Mouse (Mus musculus) kidney, postnatal 4 days (tissue): Measurements from ENCODE around the gene Dip2b.
"Not testable (repeated sequence)": the region's sequence is repeated elsewhere in the genome, so short reads cannot be mapped to it uniquely, and the experiment has no call there.

Experiments
- DNase-seq, 2 experiments: peaks; one replicate each; pipeline ENCODE4 v3.0.0; 2021; ENCODE audit warnings: mixed read lengths in 2 of 2

Gene Dip2b

DNA sequence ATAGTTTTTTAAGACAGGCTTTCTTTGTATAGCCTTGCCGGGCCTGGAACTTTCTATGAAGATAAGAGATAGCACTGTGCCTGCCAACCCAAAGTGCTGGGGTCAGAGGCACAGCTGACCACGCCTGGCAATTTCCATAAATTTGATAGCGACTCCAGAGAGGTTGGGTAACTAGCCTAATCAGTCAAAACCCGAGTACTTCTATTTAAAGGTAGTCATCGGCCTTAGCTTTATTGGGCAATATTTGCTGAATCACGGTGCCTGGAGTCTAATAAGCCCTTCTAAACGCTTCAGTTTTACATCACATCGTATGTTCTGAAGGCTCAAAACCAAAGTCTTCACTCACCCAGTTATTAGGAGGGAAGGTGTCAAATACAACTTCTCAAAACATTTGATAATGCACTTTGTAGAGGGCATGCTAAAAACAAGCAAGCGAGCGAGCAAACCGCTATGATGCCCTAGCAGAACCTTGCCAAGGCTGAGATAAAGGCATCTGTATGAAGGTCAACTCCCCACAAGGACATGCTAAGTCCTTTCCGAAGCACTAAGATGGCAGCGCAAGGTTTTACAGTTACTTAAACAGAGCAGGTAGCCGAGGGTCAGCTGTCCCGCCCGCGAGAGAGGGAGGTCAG lies 188.7 kb downstream of the Dip2b start:
- DNase-seq = peak in 1 of 2 experiments; percentile 40

DNA sequence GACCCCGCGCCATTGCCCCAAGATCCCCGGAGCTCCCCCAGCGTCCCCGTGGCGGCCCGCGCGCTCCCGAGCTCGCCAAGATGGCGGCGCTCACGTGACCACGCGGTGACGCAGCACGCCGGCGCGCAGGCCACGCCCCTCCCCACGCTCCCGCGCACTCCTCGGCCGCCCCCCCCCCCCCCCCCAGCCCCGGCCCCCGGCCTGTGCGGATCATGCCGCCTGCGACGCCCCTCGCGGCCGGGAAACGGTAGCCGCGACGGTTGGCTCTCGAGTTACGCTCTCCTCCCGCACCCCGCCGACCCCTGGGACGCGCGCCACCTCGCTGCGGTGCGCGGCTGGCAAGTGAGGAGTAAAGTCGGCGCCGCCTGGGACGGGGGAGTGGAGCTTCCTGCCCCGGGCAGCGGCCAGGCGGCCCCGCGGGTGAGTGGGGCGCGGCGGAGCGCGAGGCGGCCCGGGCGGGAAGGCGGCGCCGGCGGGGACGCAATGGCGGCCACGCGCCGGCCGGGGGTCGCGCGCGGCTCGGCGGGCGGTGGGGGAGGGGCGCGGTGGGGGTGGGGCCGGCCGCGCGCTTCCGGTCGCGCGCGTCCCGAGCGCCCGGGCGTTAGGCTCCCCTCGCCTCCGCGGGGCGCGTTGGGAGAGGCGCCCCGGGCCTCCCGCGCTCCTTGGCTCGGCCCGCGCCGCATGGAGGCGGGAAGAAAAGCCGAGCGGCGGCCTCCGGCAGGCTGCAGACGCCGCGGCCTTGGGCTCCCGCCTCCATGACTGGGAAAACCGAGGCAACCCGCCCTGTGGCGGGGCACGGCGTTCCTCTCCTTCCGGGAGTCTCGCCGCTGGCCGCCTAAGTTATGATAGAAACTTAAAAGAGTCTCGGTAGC lies 189.4 kb downstream of the Dip2b start, which contains the start of gene Atf1:
TSS of gene Atf1 (plus strand) at position 157 of the 872 bp plus-strand sequence.
- peak; percentile 95 to 97 for DNase-seq

DNA sequence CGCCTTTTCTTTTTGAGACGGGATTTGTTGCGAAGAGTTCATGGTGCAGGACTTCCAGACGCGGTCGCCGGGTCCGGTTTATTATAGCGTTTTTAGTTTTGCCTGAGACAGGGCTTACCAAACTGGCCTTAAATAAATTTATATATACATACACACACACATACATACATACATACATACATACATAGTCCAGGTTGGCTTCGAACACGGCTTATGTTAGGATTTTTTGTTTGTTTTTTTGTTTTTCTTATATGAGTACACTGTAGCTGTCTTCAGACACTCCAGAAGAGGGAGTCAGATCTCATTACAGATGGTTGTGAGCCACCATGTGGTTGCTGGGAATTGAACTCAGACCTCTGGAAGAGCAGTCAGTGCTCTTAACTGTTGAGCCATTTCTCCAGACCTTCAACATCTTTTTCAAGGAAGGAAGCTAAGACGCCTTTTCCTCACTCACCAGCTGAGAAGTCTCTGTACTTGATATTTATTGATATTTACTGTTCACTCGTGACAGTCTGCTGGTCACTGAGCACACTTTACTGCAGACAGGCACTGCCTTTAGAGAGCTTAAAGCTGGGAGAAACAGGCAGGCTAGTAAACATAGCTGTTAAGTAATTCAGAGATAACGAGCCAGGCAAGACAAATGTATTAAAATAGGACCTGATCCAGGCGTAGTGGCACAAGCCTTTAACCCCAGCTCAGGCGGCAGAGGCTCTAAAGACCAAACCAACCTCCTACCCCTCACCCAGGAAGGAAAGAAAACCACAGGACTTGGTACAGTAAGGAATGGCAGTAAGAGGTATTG lies 190.3 kb downstream of the Dip2b start:
- DNase-seq = peak in 1 of 2 experiments; percentile 13

DNA sequence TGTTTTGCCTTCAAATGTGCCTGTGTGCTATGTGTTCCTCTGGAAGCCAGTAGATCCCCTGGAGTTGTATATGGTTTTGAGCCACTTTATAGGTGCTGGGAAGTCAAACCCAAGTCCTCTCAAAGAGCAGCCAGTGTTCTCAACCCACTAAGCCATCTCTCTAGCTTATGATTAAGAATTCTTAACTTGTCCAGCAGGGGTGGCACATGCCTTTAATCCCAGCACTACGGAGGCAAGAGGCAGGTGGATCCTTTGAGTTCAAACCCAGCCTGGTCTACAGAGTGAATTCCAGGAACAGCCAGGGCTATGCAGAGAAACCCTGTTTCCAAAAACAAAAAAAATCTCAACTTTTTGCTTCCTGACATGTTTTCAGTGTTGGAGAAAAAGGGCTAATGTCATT lies 192.2 kb downstream of the Dip2b start:
- peak in 1 of 2 experiments; percentile 8 for DNase-seq

DNA sequence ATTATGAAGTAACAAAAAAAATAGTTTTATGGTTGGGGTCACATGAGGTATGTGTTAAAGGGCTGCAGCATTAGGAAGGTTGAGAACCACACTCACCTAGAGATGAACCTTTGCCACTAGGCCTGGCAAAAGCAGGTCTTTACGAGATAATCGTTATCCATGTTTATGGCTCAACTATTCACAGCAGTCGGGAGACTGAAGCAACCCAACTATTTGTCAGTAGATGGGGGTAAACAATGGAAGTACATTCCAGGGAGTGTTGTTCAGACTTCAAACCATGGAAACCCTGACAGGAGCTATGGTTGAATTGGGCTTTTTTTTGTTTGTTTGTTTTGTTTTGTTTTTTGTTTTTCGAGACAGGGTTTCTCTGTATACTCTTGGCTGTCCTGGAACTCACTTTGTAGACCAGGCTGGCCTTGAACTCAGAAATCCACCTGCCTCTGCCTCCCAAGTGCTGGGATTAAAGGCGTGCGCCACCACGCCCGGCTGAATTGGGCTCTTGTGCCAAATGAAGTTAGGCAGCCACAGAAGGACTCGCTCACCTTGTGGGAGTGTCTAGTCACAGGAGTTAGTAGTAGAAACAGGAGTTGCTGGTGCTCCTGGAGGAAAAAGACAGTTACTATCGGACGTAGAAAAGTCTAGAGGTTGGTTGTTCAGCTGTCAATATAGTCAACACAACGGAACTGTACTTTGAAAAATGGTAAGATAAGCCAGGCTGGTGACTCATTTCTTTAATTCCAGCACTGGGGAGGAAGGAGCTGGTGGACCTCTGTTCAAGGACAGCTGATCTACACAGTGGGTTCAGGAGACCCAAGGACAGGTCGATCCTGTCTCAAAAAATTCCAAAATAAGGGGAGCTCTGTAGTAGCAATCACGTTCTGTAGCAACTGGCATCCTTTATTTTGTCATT lies 193.4 kb downstream of the Dip2b start:
- no peak for DNase-seq

DNA sequence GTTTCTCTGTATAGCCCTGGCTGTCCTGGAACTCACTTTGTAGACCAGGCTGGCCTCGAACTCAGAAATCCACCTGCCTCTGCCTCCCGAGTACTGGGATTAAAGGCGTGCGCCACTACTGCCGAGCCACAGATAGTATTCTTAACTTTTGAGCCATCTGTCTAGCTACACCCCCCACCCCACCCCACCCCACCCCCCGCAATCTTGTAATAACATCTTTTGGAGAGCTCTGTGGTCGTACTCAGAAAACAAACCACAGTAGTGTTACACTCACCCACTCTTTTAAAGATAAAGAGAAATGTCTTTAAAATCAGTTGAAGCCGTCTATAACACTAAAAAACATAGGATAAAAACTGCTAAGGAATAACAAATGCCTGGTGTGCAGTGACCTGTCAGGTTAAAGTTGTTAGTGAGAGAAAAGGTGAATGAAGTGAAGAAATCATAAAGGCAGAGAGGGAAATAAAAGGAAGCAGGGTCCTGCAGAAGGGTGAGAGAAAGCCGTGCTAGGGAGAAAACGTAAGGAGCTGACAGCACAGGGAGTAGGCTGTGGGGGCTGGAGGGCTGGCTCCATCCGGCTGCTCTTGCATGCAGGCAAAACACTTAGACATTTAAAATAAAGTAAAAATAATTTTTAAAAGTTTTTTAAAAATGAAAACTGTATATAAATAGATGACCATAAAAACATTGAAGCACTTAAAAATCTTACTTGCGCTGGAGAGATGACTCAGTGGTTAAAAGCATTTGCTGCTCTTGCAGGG lies 196.9 kb downstream of the Dip2b start:
- no peak for DNase-seq

DNA sequence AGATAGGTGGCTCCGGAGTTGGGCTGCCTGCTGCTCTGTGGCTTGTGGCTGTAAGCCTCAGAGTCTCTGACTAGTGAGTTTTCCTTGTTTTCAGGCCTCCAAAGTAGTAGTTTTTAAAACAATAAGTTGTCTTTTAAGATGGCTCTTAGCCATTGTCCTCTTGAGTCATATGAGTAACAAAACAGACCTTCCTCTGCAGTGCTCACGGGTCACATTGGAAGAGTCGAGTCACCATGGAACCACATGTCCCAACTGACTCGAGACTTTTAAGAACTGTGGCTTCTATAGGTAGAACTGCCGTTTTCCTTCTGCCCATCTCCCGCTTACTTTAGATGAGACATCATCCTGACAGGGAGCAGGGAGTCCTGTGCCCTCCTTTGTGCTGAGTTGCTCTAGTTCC lies 198.5 kb downstream of the Dip2b start:
- no peak for DNase-seq

DNA sequence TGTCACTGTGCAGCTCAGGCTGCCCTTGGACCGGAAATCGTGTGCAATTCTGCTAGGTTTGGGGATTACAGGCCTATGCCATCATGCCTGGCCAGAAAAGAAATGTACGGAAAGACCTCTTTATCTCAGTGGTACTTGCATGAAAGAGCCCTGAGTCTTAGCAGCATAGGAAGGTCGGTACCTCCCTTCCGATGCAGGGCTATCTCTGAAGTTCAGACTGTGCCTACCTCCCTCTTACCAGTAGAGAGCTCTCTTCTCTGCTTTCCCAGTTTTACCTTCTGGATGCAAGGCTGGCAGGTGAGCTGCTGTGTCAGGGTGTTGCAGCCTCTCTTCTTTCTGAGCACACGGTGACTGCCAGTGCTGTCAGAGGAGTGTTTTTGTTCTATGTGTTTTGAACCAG lies 203.3 kb downstream of the Dip2b start:
- no peak for DNase-seq

DNA sequence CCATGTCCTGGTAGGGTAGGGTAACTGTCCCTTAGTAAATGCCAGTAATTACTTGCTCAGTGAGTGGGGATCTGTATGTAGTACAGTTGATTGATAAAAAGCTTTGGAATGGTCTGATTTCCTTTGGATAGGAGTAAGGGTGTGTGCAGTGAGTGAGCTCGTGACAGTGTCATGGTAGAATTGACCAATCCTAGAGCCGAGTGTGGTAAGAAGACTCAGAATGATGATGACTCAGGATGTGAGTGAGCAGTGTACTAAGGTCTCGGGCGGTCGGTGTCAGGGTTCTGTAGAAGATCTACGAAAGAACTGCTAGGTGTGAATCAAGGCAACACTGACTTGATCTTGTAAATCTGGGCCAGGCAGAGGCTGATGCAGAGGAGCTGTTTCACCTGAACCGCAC lies 207.5 kb downstream of the Dip2b start:
- no peak for DNase-seq

DNA sequence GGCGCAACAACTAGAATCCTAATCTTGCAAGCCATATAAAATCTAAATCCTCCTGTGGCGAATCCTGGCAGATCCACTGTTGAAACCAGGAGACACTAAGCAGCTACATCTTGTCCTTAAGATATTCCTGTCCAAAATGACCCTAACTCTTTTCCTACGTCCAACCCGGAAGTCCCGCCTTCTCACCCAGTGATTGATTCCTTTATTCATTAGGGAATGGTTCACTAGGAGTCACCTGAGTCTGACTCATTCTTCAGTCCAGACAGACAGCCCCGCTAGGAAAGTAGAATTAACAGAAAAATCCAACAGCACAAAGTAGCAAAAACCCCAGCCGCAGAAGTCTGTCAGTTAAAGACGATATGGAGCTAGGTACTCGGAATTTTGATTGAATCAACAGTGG lies 208.8 kb downstream of the Dip2b start:
- DNase-seq = no peak

DNA sequence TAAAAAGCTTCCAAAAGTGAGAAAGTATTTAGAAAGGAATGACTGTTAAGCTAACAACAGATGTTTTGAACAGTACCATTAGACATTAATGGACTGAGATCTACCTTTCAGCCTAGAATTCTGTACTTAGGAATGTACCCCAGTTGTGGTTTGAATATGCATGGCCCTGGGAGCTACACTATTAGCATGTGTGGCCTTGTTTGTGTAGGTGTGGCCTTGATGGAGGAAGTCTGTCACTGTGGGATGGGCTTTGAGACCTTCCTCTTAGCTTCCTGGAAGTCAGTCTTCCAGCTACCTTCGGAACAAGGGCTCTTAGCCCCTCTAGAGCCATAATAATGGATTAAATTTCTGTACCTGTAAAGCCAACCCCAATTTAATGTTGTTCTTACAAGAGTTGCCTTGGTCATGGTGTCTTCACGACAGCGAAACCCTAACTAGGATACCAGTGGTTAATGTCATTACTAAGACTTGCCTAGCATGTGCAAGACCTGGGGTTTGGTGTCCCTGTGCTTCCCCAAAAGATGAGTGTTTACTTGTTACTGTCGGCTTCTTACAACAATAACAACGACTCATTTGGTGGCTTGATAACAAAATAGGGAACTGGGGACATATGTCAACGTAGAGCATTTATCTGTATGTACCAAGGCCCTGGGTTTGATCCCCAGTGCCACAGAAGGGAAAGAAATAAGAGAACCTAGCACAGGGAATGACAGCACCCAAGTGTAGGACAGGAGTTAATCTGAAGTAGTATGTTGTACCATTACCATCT lies 210.4 kb downstream of the Dip2b start:
- no peak for DNase-seq

DNA sequence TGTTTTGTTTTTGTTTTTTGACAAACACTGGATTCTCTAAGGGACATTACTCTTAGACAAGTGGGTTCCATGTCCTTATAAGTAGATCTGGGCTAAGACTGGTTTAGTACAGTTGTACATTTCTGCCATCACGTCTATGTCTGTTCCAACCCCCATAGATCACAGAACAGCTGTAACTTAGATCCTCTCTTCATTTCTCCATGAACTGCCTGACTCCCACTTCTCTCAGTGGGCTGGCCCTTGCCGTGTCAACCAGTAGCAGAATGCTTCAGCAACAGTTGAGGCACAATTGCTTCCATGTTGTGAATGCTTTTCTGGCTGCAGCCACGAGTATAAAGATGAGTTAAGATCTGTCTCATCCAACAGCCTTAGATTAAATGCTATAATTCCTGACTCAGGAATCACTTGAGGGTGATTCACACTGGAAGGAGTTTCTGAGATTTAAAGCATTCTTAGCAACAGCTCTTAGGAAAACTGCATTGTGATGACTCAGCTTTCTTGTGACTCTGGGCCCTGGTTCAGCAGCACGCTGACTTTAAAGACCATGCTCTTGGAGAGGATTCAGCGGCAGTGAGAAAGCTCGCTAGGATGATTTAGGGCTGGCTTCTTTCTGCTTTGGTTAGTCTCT lies 212.8 kb downstream of the Dip2b start:
- DNase-seq = peak in 1 of 2 experiments; percentile 31

DNA sequence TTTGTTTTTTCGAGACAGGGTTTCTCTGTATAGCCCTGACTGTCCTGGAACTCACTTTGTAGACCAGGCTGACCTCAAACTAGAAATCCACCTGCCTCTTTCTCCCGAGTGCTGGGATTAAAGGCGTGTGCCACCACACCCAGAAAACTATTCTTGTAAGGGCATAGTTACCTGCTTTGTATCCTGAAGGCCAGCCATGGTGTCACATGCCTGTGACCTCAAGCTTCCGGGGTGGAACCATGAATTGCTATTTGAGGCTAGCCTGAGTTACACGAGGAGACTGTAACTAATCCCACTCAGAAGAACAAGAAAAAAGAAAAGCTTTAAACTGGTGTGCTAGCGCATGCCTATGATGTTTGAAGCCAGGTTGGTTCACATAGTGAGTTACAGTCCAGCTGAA lies 217.9 kb downstream of the Dip2b start:
- no peak for DNase-seq

DNA sequence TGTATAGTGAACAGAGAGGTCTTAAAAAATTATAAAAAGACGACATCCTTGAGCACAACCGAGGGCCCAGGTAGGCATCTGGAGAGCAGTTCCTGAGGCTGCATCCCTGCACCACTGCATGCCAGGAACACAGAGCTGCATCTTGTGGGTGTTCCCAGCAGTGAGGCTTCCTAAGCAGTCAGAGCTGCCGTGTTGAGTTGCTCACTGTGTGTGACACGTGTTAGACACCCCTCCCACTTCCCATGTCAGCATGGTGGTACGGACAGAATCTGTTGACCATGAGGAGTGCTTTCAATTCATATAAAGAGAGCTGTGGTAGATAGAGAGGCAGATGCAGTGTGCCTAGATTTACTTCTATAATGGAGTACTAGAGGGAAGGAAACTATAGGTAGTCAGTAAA lies 218.8 kb downstream of the Dip2b start:
- no peak for DNase-seq

DNA sequence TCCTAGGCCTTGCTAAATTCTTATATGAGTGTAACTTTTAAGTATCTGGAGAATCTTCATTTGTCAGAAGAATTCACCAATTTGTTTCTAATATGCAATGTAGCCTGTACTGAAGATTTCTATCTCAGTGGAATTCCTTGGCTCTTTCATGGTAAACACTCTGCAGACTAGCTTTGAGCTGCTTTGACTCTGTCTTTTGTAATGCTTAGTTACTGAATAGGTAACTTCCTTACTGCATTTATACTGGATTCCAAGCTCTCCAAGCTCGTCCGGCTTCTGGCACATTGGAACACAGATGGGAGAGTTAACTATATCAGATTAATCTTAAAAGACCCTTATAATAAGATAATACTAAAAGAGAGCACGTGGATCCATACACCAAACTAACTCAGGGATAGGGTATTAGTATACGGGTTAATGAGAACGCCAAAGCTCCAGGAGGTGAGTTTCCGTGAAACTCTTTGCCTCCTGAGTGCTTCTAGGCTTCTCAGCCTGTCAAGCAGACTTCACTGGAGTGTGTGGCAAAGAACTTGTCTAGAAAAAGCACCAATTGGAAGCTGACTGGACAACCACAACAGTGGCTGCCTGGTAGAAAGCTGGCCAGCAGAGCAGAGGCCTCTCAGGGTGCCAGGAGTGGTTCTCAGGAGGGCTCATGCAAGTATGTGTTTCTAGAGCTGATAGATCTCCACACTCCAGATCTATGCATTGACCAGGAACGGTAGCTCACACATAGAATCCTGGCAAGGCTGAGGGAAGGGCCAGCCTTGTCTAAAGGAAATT lies 220.4 kb downstream of the Dip2b start:
- DNase-seq = no peak

DNA sequence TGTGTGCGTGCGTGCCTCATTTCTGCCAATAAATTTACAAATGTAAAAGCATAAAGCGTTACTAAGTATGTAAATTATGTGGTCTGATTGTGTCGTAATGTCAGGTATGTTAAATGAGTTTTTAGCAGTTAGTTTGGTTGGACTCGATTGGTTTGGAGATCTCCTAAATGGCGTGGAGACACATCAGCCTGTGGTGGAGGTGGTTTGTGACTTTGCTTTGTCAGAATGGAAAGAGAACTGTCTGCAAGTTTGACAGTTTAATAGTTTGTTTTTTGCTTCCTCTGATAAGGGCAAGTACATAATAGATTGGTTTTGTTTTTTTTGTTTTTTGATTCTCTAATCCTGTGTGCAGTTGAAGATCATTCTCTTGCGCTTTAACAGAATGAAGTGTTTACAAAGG lies 221.9 kb downstream of the Dip2b start:
- DNase-seq = not testable (repeated sequence)

DNA sequence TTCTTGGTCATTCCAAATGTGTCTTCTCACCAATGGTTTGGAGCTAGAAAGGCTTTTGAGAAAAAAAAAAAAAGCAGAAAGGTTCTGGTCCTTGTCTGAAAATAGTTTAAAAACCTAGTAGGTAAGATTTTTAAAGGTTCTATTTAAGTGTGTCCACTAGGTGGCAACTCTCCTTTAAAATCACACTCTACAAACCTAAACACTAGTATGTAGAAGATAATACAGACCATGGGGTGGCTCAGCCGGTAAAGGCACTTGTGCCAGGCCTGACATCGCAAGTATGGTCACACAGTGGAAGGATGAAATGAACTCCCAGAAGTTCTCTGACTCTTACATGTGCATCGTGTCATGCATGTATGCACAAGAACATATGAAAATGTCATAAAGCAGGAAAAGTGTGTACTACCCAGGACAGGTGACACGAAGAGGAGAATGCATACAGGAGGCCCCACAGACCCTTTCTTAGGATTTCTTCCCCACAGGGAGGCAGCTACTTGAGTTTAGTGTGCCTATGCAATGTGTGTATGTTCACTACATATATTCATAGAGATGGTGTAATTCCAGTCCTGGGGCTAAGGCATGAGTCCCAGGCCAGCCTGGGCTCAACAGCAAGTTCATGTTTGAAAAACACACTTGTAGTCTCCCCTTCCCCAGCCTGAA lies 224.9 kb downstream of the Dip2b start:
- DNase-seq = peak; percentile 10 to 31

DNA sequence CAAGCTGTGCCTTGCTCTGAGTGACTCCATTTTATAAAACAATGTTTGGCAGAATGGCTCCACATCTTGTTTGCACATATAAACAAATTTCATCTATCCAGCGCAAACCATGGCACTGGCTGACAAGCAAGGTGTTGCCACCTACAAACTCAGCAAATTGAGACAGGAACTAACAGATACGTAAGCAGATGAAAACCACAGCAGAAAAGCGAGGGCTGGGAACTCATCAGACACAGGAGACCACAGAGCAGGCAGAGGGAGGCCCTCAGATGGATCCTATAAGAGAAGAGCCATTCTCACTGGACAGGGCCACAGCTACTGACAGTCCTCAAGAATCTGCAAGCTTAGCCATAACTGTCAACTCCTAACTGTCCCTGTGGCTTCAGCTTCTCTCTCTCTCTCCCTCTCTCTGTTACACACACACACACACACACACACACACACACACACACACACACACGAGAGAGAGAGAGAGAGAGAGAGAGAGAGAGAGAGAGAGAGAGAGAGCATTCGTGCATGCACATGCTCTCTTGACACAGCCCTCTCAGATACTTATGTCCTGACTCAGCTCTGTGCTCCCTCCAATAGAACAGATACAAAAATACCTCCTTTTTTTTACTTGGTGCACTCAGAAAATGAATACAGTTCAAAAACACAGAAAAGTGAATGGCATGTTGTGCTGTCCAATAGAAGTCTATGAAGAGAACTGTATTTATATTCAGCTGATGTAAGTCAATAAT lies 227.3 kb downstream of the Dip2b start:
- no peak for DNase-seq
